Mouse (Mus musculus) hindbrain, postnatal 0 days (tissue): ENCODE data around the gene Cep63. TPM values are rescaled to one million over a fixed set of nuclear protein-coding genes. Genes with fewer than 3 reads are reported as not detected.

ENCODE experiments used
- ATAC-seq: fragments of 200-750 bp; cut with Nextera tagmentation; 2 replicates; pipeline ENCODE4 v1.8.0; 2017; ENCODE audit warnings: mild to moderate bottlenecking, moderate TSS enrichment, moderate library complexity
- DNase-seq: peaks from one replicate; pipeline ENCODE4 v3.0.0-alpha.2; 2015; ENCODE audit warnings: low spot score
- H3K27ac ChIP-seq: fragments of 300-500 bp; sonication (generic); 2 replicates; pipeline ENCODE4 v1.5.1; 2014; ENCODE audit warnings: mild to moderate bottlenecking
- H3K27me3 ChIP-seq: fragments of 300-500 bp; sonication (generic); 2 replicates; pipeline ENCODE4 v1.6.1; 2014; ENCODE audit warnings: low read length, mixed read lengths; ENCODE audit not compliant: insufficient read depth
- H3K36me3 ChIP-seq: fragments of 300-500 bp; sonication (generic); 2 replicates; pipeline ENCODE4 v1.6.1; 2014; ENCODE audit warnings: low read length, mixed read lengths; ENCODE audit not compliant: insufficient read depth
- H3K4me1 ChIP-seq: fragments of 300-500 bp; sonication (generic); 2 replicates; pipeline ENCODE4 v1.6.1; 2014; ENCODE audit warnings: antibody characterized with exemption, low read length, mixed read lengths; ENCODE audit not compliant: insufficient read depth
- H3K4me2 ChIP-seq: fragments of 300-500 bp; sonication (generic); 2 replicates; pipeline ENCODE4 v1.6.1; 2014; ENCODE audit warnings: low read depth, mild to moderate bottlenecking, low read length, moderate library complexity, mixed read lengths
- H3K4me3 ChIP-seq: fragments of 300-500 bp; sonication (generic); 2 replicates; pipeline ENCODE4 v1.5.1; 2014; ENCODE audit warnings: low read length
- H3K9ac ChIP-seq: fragments of 300-500 bp; sonication (generic); replicated peaks from 2 replicates; pipeline ENCODE4 v1.6.1; 2014; ENCODE audit warnings: mild to moderate bottlenecking, low read length, moderate library complexity, mixed read lengths
- H3K9me3 ChIP-seq: fragments of 300-500 bp; sonication (generic); 2 replicates; pipeline ENCODE4 v1.6.1; 2016; ENCODE audit warnings: low read length, mixed read lengths
- CTCF ChIP-seq: IDR thresholded peaks from 2 replicates; pipeline ENCODE4 v1.5.1; 2016; ENCODE audit warnings: antibody characterized with exemption, control low read depth, low read depth
- whole genome bisulfite sequencing: fragments of 180-500 bp; shearing (Covaris S2); extraction: QIAGEN DNeasy Blood & Tissue Kit; methylation state at CpG from one replicate; pipeline ENCODE4 v1.1.7; 2014; 5-methylcytosine and 5-hydroxymethylcytosine counted together
- polyA plus RNA-seq: library from polyadenylated mRNA; unstranded; fragments of >200 nt; fragmentation: Nextera tagmentation; extraction: Ambion mirVana; gene quantifications from 2 replicates; pipeline ENCODE4 v1.2.1, GENCODE M21; 2015
- total RNA-seq: library from RNA; depleted of rRNA; stranded (reverse); fragments of >200 nt; gene quantifications from 2 replicates; pipeline ENCODE4 v1.2.3, GENCODE M21; 2014; rRNA removed

The Cep63 gene
- total and polyA plus RNA-seq, 2 experiments from 2014 or later, result 6.0 to 33.7 TPM

- Histone ChIP-seq H3K4me1 (peaks cover 24% of the 10 kb centered on the region; the same call in 1 of the 2 replicates), H3K4me2 (peak overlapping the region; percentile 64), H3K9ac (peak overlapping the region; percentile 56; the same call in 1 of the 2 replicates), H3K36me3 (no peaks in the 10 kb centered on the region), H3K27ac (peak overlapping the region; percentile 73), H3K9me3 (no peaks in the 10 kb centered on the region), H3K4me3 (peak overlapping the region; percentile 24), H3K27me3 (no peaks in the 10 kb centered on the region)
- 6% methylated on average over 11 of the region's 11 CpGs for WGBS
- ATAC-seq (peak; percentile 61), DNase-seq (peak; percentile 79)
- no peak for TF ChIP-seq CTCF
Measured at GRCm38 (mm10) chr9:102544116-102544772, 82.1 kb downstream of the Cep63 start.

GRCm38 (mm10) chr9:102543761-102544115 lies 82.6 kb downstream of the Cep63 start:
- Histone ChIP-seq H3K9ac (no peak overlapping the region), H3K27me3 (no peaks in the 10 kb centered on the region), H3K9me3 (no peaks in the 10 kb centered on the region), H3K4me3 (no peak overlapping the region), H3K4me2 (no peak overlapping the region), H3K27ac (peak overlapping the region; percentile 15; the same call in 1 of the 2 replicates), H3K36me3 (no peaks in the 10 kb centered on the region), H3K4me1 (peaks cover 24% of the 10 kb centered on the region; the same call in 1 of the 2 replicates)
- peak; percentile 65 for DNase-seq
- ATAC-seq, result peak; percentile 1; the same call in 1 of the 2 replicates
- 25% methylated on average over 2 of the region's 2 CpGs for WGBS
- no peak for TF ChIP-seq CTCF

DNA sequence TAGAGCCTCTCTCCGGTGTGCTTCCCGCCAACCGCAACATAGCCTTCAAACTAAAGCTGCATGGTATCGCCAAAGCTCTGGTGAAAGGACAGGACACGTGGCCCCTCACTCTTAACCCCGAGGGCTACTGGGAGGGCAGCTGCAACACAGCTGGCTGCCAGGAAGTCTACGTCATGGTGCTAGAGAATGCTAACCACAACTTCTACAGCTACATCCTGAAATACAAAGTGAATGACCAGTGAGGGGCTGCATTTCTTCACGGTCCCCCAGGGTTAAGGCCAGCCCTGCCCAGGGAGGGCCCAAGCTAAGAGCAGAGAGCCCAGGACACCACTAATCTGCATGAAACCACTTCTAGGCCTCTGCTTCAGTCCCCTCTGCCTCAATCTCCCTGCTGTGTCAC lies 83.8 kb downstream of the Cep63 start:
- no peak for DNase-seq
- H3K9me3 ChIP-seq, result no peaks in the 10 kb centered on the region
- H3K36me3 ChIP-seq, result no peaks in the 10 kb centered on the region
- no peak for TF ChIP-seq CTCF
- H3K27ac ChIP-seq, result no peak overlapping the region
- H3K9ac ChIP-seq, result no peak overlapping the region
- peaks cover 22% of the 10 kb centered on the region; the same call in 1 of the 2 replicates for H3K4me1 ChIP-seq
- no peak overlapping the region for H3K4me3 ChIP-seq
- no peak for ATAC-seq
- H3K27me3 ChIP-seq, result no peaks in the 10 kb centered on the region
- H3K4me2 ChIP-seq, result no peak overlapping the region
- WGBS, result 77% methylated on average over 8 of the region's 8 CpGs

GRCm38 (mm10) chr9:102541666-102542065 lies 84.7 kb downstream of the Cep63 start:
- Histone ChIP-seq H3K4me1 (peaks cover 13% of the 10 kb centered on the region; the same call in 1 of the 2 replicates), H3K4me3 (no peak overlapping the region), H3K9ac (no peak overlapping the region), H3K27ac (no peak overlapping the region), H3K27me3 (no peaks in the 10 kb centered on the region), H3K9me3 (no peaks in the 10 kb centered on the region), H3K36me3 (no peaks in the 10 kb centered on the region), H3K4me2 (no peak overlapping the region)
- WGBS, result 93% methylated on average over 10 of the region's 10 CpGs
- ATAC-seq (no peak), DNase-seq (no peak)
- TF ChIP-seq CTCF, result no peak

DNA sequence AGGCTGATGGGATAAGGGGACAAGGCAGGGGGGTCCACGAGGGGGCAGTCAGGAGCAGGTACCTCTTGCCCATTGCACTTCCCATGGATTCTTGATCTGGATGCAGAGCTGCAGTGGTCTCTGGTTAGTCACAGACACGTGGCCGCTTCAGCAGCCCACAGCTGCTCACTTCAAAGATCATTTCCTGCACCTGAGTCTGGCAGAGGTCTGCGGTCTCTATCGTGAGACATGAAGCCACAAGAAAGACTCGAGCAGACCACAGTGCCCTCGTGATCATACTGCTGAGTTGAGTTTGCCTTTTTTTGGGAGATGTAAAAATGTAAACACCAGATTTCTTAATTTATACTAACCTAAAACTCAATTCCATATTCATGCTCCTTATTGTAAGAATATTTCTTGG lies 86.6 kb downstream of the Cep63 start:
- 0 out of 2 replicates have a peak, but pooled peaks cover 7% of the 10 kb centered on the region for H3K4me1 ChIP-seq

GRCm38 (mm10) chr9:102536968-102537367 lies 89.4 kb downstream of the Cep63 start:
- Histone ChIP-seq H3K4me2 (no peak overlapping the region), H3K4me3 (no peak overlapping the region), H3K36me3 (no peaks in the 10 kb centered on the region), H3K4me1 (no peaks in the 10 kb centered on the region), H3K9ac (no peak overlapping the region), H3K27me3 (no peaks in the 10 kb centered on the region), H3K9me3 (no peaks in the 10 kb centered on the region), H3K27ac (no peak overlapping the region)
- no peak for ATAC-seq
- no peak for DNase-seq
- TF ChIP-seq CTCF, result no peak
- WGBS, result 85% methylated on average over 4 of the region's 4 CpGs

More for the DNA sequence above, 86.6 kb downstream of the Cep63 start:
- Histone ChIP-seq H3K27ac (no peak overlapping the region), H3K9ac (no peak overlapping the region), H3K4me3 (no peak overlapping the region), H3K27me3 (no peaks in the 10 kb centered on the region), H3K9me3 (no peaks in the 10 kb centered on the region), H3K4me2 (no peak overlapping the region), H3K36me3 (no peaks in the 10 kb centered on the region)
- no peak for TF ChIP-seq CTCF
- 80% methylated on average over 7 of the region's 7 CpGs for WGBS
- no peak for ATAC-seq
- no peak for DNase-seq

Other genes starting within 250 kb of the Cep63 start
- 2.3 and 5.3 TPM in 2 replicates for gene Ky, start 120.8 kb downstream of the Cep63 start, total RNA-seq
- 0.54 and 1.1 TPM in 2 replicates for gene Ky, start 120.8 kb downstream of the Cep63 start, polyA plus RNA-seq
- 14.3 and 22.0 TPM in 2 replicates for gene Anapc13, start 238 bp downstream of the Cep63 start, total RNA-seq
- gene Anapc13, start 238 bp downstream of the Cep63 start, polyA plus RNA-seq, result 170 and 191 TPM in 2 replicates
- 116 and 162 TPM in 2 replicates for gene Amotl2, start 90.1 kb upstream of the Cep63 start, total RNA-seq
- 27.3 and 31.0 TPM in 2 replicates for gene Amotl2, start 90.1 kb upstream of the Cep63 start, polyA plus RNA-seq
- gene Ryk, start 208.4 kb upstream of the Cep63 start, total RNA-seq, result 41.4 and 47.7 TPM in 2 replicates
- gene Ryk, start 208.4 kb upstream of the Cep63 start, polyA plus RNA-seq, result 9.3 and 10.2 TPM in 2 replicates